Mouse (Mus musculus) heart, adult 2 months (tissue): Measurements from ENCODE around the gene Gprin2.

Experiments
- EP300 ChIP-seq: fragments of 200-500 bp; IDR thresholded peaks from 2 replicates; pipeline ENCODE4 v1.6.1; 2011; ENCODE audit warnings: low read depth, low read length, control low read depth; ENCODE audit not compliant: insufficient read depth
- POLR2A ChIP-seq: fragments of 200-500 bp; IDR thresholded peaks from 2 replicates; pipeline ENCODE4 v1.6.1; 2011; ENCODE audit warnings: mild to moderate bottlenecking, low read depth, low read length, control low read depth; ENCODE audit not compliant: insufficient read depth

GRCm38 (mm10) chr14:34240263-34240662 lies 38.8 kb upstream of the Gprin2 start:
- no peak for TF ChIP-seq POLR2A
- no peak for TF ChIP-seq EP300
